8 mouse cellular contexts compared by ENCODE assay signal in the genomic region with DNA sequence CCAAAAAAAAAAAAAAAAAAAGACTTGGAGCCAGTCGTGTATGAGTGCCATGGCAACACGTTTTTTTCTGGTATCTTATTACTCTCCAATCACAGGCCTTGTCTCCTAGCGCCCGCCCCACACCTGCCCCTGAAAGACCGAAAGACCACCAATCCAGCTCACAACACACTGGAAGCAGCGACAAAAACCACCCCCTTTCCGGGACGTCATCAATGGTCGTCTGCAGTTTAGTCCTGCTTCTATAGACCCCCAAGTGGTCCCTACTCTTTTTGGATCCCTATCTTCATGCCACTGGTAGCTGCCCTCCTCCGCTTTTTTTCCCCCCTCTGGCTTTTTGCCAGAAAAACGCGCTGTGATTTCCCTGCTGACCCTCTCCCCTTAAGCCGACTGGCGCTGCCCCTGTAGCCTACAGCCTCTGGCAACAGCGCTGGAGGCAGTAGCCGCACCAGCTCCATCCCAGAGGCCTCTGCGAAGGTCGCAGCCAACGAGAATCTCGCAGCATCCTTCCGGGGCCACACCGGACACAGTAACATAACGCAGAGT. TPM values are rescaled to one million over a fixed set of nuclear protein-coding genes. Genes with fewer than 3 reads are reported as not detected.
DNase-seq lines count a peak whose midpoint lies in the region; ATAC-seq lines count a peak whose summit lies in the region.

No protein-coding gene starts in this region.

- H3K4me3 ChIP-seq in lung, embryonic 16.5 days (ENCODE audit: low read length): peak overlapping the region; percentile 44
- H3K4me3 ChIP-seq in midbrain, embryonic 13.5 days (replicated peaks): peak overlapping the region; percentile 44

- peak overlapping the region; percentile 64 for H3K4me2 ChIP-seq in lung, embryonic 16.5 days (ENCODE audit: low read depth, low read length)
- H3K4me2 ChIP-seq in midbrain, embryonic 13.5 days (replicated peaks): peak overlapping the region; percentile 49

- no peak for DNase-seq in lung, postnatal 36 days
- peak; percentile 55 for DNase-seq in cerebellum, adult 9-10 months
- peak; percentile 85 for DNase-seq in forelimb bud, embryonic 11.5 days (ENCODE audit: low read depth, low spot score)
- peak; percentile 65 to 73 for DNase-seq in layer of hippocampus, postnatal 36 days
- peak; percentile 94 for DNase-seq in telencephalon, adult 2 months (ENCODE audit: low read depth, low spot score)
- DNase-seq in T-cell, adult 2 months (ENCODE audit: low spot score): no peak

- ATAC-seq in lung, embryonic 16.5 days (ENCODE audit: low read depth): peak; percentile 90
- peak; percentile 99 for ATAC-seq in midbrain, embryonic 13.5 days

- peak overlapping the region; percentile 50; the same call in 1 of the 2 replicates for H3K9ac ChIP-seq in lung, embryonic 16.5 days (ENCODE audit: low read length)
- no peak overlapping the region; the same call in 1 of the 2 replicates for H3K9ac ChIP-seq in midbrain, embryonic 13.5 days (replicated peaks)

- H3K36me3 ChIP-seq in lung, embryonic 16.5 days (ENCODE audit: control insufficient read depth, insufficient read depth, low read length): no peaks in the 10 kb centered on the region
- no peaks in the 10 kb centered on the region for H3K36me3 ChIP-seq in midbrain, embryonic 13.5 days

- H3K9me3 ChIP-seq in lung, embryonic 16.5 days (ENCODE audit: control insufficient read depth, low read length): no peaks in the 10 kb centered on the region
- H3K9me3 ChIP-seq in midbrain, embryonic 13.5 days: no peaks in the 10 kb centered on the region

- no peaks in the 10 kb centered on the region for H3K4me1 ChIP-seq in lung, embryonic 16.5 days (replicated peaks; ENCODE audit: control insufficient read depth, insufficient read depth, low read length)
- H3K4me1 ChIP-seq in midbrain, embryonic 13.5 days (replicated peaks): no peaks in the 10 kb centered on the region

- no peak overlapping the region for H3K27ac ChIP-seq in lung, embryonic 16.5 days (ENCODE audit: low read length)
- peak overlapping the region; percentile 88 for H3K27ac ChIP-seq in midbrain, embryonic 13.5 days

- 21% methylated on average over 23 of the region's 23 CpGs for WGBS in lung, embryonic 16.5 days
- WGBS in midbrain, embryonic 13.5 days: 28% methylated on average over 23 of the region's 23 CpGs

- H3K27me3 ChIP-seq in lung, embryonic 16.5 days (ENCODE audit: control insufficient read depth, insufficient read depth, low read depth, low read length): no peaks in the 10 kb centered on the region
- H3K27me3 ChIP-seq in midbrain, embryonic 13.5 days: peaks cover 18% of the 10 kb centered on the region

RNA-seq across cellular contexts. Expression of a gene that starts 23.3 kb away (rescaled TPM):
- 165 and 173 TPM in 2 replicates for polyA plus RNA-seq in lung, embryonic 16.5 days (2015; fragmentation: Nextera tagmentation; extraction: Ambion mirVana)
- 10 to 100 TPM; 15.3 to 21.0 TPM for total RNA-seq in layer of hippocampus, postnatal 36 days (2021)
- polyA plus RNA-seq in midbrain, embryonic 13.5 days (2015; fragmentation: Nextera tagmentation; extraction: Ambion mirVana): 108 and 121 TPM in 2 replicates

RNA-seq across cellular contexts. Expression of a gene that starts 30.4 kb away (rescaled TPM):
- polyA plus RNA-seq in lung, embryonic 16.5 days (2015; fragmentation: Nextera tagmentation; extraction: Ambion mirVana): 0.08 TPM in 1 of 2 replicates, not detected in the other
- not detected for total RNA-seq in layer of hippocampus, postnatal 36 days (2021)
- polyA plus RNA-seq in midbrain, embryonic 13.5 days (2015; fragmentation: Nextera tagmentation; extraction: Ambion mirVana): not detected in 2 replicates

RNA-seq across cellular contexts. Expression of a gene that starts 47.5 kb away (rescaled TPM):
- 56.8 and 57.7 TPM in 2 replicates for polyA plus RNA-seq in lung, embryonic 16.5 days (2015; fragmentation: Nextera tagmentation; extraction: Ambion mirVana)
- 100 to 1,000 TPM; 329 to 377 TPM for total RNA-seq in layer of hippocampus, postnatal 36 days (2021)
- polyA plus RNA-seq in midbrain, embryonic 13.5 days (2015; fragmentation: Nextera tagmentation; extraction: Ambion mirVana): 586 and 639 TPM in 2 replicates

RNA-seq across cellular contexts. Expression of a gene that starts 56.7 kb away (rescaled TPM):
- polyA plus RNA-seq in lung, embryonic 16.5 days (2015; fragmentation: Nextera tagmentation; extraction: Ambion mirVana): 187 and 208 TPM in 2 replicates
- total RNA-seq in layer of hippocampus, postnatal 36 days (2021): 10 to 100 TPM; 35.0 to 39.0 TPM
- 134 and 143 TPM in 2 replicates for polyA plus RNA-seq in midbrain, embryonic 13.5 days (2015; fragmentation: Nextera tagmentation; extraction: Ambion mirVana)

Comparison
In these comparisons a context has a peak if more than half of its experiments do, and no peak if none do; other contexts are left out.
1. DNase-seq: peak in cerebellum, adult 9-10 months (single experiment), forelimb bud, embryonic 11.5 days (single experiment), layer of hippocampus, postnatal 36 days (2 of 2) and telencephalon, adult 2 months (single experiment); none in lung, postnatal 36 days (single experiment) and T-cell, adult 2 months (single experiment).